Mouse (Mus musculus) adrenal gland, postnatal 4 days (tissue): ENCODE data around the gene Knop1. TPM values are rescaled to one million over a fixed set of nuclear protein-coding genes. Genes with fewer than 3 reads are reported as not detected.

Experiments
- DNase-seq, 2 experiments: peaks; one replicate each; pipeline ENCODE4 v3.0.0; 2021 to 2022; ENCODE audit warnings: low spot score in 2 of 2, mixed read lengths in 2 of 2
- total RNA-seq, 2 experiments: library from RNA; stranded (reverse); gene quantifications; 2 replicates each; pipeline ENCODE4 v1.2.3; 2021

Knop1 gene
- total RNA-seq, 2 experiments from 2014 or later: 66.2 to 72.6 TPM

DNA sequence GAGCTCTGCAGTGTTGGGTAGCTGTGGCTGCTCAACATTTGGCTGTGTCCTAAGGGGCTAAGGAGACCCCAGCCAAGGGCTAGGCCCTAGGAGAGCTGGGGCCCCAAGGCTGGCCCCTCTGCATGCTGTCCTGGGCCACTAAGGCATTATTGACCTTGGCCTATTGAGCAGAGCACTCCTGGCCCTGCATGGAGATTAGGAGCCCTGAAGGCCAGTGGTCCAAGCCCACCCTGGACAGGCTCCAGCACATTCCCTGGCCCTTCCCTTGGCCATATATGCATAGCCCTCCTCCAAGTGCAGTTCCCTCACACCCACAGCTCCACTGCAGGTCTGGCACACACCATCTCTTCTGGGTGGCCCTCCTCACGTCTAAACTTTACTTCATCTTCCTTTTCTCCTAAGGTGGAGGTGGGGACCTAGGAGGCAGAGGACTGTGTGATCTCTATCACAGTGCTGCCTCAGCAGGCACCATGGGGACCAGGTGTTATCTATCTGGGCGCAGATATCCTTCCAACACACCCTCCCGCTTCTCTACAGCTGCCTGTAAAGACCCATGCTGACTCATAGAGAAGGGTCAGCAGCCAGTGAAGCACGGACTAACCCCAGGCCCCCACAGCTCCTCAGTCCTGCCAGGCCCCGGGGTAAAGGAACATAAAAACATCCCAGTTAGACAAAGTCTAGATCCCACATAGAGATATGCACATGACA, 6.4 kb downstream of the Knop1 start:
- no peak for DNase-seq

DNA sequence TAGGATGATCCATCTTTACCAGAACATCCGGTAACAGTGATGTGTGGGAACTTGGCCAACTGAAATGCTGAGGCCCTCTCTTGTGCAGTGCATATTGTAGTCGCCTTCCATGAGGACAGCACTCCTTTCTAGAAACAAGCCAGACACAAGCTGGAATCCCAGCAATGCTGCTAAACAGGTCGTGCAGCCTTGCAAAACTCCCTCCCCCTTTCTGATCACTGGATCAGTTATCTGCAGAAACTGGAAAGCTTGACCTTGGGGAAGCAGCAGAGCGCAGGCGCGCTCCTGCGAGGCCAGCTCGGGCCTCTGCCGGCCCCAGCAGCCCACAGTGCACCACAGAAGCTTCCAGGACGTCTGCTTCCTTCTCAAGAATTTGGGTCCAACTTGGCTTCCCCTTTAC, 7.3 kb downstream of the Knop1 start:
- no peak for DNase-seq

DNA sequence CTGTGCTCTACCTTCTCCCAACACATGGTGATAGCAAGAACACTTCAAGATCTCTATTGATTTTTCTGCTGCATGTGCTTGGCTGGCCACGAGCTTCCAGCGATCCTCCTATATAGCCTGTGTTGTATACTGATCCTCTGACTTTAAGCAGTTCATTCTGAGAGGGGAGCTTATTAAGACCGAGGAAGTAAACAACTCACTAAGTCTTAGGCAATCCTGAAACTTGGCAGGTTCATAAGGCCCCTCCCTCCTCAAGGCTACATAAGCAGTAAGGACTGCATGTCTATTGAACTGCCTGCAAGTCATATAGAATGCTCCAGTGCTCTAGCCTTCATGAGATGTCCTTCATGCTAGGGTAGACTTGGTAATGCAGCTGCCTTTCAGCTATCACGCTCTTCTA, 9.7 kb downstream of the Knop1 start:
- DNase-seq: no peak

DNA sequence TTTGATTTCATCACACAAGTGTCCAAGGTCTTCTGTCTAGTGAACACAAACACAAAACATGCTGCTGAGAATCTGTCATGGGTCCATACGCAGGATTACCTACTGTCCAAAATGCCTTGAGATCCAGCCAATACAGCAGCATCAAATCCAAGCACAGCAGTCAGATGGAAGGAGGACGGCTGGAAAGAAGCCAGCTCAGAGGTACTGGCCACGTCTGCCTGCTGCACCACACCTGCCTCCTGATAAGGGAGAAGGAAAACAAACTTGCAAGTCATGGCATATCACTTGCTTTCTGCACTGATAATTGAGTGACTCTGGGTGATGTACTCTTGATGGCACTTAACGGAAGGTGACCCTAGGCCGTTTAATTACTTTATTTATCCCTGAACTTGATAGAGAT, 10.9 kb downstream of the Knop1 start:
- no peak for DNase-seq

- no peak for DNase-seq
These were observed 13.1 kb downstream of the Knop1 start for GRCm38 (mm10) chr7:118842938-118843337.

DNA sequence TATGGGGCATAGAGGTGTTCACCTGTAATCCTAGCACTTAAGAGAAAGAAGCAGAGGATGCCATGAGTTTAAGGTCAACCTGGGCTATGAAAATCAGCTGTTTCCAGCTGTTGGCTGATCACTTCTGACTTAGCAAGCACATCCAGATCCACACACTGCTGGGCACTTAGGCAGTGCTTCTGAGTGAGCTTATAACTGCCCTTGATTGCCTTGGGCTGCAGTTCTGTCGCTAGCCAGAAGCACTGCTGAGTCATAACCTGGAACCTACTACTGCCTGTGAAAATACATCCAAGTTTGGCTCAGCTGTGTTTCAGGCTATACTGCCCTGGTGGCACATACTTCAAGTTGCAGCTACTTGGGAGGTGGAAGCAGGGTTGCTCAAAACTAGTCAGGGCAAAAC, 14.3 kb downstream of the Knop1 start:
- DNase-seq: no peak

- no peak for DNase-seq
These were observed 14.9 kb downstream of the Knop1 start for GRCm38 (mm10) chr7:118841030-118841745.

- DNase-seq: no peak
These were observed 18.2 kb downstream of the Knop1 start for GRCm38 (mm10) chr7:118837901-118838300.

- no peak for DNase-seq
These were observed 28.1 kb downstream of the Knop1 start for GRCm38 (mm10) chr7:118827975-118828416.

DNA sequence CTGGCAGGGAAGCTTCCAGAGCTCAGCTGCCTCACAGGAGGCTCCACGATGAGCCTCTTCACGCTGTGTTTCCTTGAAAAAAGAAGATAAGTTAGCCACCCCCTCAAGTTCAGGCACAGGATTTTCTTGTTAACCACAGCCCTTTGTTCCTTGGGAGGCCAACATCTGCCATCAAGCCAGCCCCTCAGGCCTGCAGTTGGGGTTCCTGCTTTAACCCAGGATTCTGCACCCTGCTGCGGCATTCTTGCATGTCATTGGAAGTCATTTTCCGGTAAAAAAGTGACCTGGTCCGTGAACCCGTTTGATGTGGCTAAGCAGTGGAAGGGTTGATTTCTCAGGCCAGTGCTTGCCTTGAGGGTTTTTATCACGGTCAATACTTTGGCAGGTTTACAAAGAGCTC, 31.6 kb downstream of the Knop1 start:
- DNase-seq: no peak

GRCm38 (mm10) chr7:118821887-118822556, 34.0 kb downstream of the Knop1 start:
- no peak for DNase-seq

DNA sequence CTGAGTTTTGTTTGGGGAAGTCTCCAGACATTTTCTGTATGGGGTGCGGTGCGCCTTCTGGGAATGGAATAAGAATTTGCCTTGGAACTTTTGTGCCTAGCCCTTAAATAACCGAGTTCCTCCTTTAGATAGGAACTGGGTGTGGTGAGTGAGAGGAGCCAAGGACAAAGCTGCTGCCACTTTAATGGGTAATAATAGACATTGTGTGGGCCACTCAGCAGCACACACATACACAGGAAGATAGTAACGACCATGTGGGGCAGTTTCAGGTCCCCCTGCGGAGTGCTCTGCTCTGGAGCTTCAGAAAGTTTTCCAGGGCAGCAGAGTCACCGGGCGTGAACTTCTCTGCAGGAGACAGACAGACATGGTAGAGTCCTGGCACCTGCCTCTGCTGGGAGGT, 34.7 kb downstream of the Knop1 start:
- DNase-seq: no peak

DNA sequence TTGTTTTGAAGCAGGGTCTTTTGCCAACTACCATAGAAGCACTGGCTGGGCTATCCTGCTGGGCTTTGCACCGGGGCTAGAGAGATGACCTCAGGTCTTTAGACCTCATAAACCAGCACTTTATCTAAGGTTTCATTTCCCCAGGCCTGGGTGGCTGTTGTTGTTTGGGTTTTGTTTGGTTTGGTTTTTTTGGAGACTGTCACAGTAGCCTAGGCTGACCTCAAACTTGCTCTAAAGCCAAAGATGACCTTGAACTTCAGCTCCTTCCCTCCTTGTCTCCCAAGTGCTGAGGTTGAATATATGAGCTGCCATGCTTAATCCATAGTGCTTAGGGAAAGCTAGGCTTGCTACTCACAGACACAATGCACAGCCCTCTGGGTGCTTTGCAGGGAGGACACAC, 36.4 kb downstream of the Knop1 start:
- no peak for DNase-seq

DNA sequence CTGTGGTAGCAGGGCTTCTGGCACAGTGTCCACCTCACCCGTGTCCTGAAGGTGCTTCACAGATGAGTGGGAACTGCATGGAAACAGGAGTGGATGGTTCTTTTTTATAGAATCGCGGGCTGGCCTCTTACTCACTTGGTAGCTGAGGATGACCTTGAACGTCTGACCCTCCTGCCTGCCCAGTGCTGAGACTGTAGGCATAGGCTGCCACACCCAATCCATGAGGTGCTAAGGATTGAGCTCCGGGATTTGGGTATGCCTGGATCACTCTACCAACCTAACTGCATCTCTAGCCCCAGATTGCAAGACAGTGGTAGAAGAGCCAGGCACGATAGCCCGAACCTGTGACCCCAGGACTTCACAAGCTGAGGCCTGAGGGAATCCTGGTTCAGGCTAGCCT, 38.3 kb downstream of the Knop1 start:
- DNase-seq: no peak

DNA sequence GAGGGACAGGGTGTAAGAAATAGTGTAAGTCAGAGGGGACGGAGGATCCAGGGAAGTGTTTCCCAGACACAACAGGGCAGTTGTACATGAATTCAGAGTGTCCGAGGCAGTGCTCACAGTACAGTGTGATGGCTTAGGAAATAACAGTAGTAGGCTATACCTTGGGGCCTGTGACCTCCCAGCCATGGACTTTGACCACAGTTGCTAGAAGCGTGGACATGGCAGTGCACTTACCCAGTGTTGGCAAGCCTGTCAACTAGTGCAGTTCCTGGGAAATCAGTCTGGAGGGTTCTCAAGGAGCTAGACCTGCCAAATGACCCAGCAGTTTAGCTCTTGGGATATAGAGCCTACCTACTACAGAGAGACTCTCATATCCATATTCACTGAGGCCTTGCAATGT, 39.8 kb downstream of the Knop1 start:
- no peak for DNase-seq

- DNase-seq: no peak
These were observed 42.5 kb downstream of the Knop1 start for GRCm38 (mm10) chr7:118813592-118813991.

GRCm38 (mm10) chr7:118811407-118812106, 44.5 kb downstream of the Knop1 start:
- DNase-seq: no peak

DNA sequence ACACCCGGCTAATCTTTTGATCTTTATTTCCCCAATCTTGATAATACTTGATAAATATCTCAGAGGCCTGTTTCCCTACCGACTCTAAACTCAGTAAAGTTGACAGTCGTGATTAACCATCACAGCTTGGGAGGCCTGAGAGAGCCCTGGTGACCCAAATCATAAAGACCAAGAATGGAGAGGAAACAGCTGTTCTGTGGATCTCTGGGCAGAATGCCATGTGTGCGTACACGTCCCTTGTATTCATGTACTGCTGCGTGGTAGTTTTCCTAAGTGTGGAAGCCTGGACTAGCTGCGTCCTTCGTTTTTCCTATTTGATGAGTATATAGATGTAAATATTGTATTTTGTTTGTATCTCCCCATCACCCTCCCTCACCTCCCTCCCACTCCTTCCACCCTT, 48.2 kb downstream of the Knop1 start:
- DNase-seq: no peak

DNA sequence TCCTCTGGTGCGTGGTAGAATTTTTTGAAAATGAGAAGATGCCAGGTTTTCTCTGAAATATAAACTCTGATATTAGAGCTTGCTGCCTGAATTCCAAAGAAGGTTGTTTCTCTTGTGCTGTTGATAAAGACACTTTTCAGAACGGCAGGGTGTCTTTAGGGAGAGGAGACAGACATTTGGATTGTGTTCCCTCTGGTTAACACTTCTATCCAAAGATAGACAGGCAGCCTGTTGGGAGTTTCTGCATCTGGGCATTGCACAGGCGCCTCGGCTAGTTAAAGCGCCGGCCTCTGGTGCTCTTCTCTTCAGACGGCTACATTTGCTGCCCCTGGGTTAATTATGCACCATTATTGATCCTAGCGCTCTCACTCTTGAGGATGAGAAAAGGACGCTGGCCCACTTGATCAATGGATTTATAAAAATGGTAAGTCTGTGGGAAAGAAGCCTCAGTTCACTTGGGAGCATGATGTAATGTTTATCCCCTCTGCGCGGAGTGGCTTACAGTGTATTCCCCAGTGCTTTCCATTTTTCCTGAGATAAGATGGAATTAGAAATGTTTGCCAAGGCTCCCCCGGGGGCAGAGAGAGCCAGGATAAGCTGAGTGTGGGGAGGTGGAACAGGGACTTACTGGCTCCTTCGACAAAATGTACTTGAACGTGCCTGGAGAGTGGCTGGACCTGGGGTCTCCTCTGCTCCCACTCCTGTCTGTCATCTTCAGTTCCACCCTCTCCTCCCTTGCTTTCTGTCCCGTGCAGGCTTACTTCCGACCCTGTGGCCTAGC, 49.2 kb downstream of the Knop1 start:
- no peak for DNase-seq

- no peak for DNase-seq
These were observed 52.6 kb downstream of the Knop1 start for GRCm38 (mm10) chr7:118803425-118803824.

DNA sequence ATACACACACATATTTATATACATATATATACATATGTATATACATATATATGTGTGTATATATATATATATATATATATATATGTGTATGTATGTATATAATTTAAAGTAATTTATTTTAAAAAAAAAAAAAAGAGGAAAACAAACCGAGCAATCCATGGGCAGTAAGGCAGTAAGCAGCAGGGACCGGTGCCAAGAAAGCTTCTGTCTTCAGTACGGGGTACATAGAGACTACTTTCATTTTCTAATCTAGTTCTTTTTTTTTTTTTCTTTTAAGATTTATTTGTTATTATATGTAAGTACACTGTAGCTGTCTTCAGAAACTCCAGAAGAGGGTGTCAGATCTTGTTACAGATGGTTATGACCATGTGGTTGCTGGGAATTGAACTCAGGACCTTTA, 54.3 kb downstream of the Knop1 start:
- no peak for DNase-seq
